Mouse (Mus musculus) duodenum, adult 2 months (tissue): Measurements from ENCODE around the gene Nupl2. TPM values are rescaled to one million over a fixed set of nuclear protein-coding genes. Genes with fewer than 3 reads are reported as not detected.

ENCODE experiments used
- polyA plus RNA-seq: library from polyadenylated mRNA; depleted of rRNA; stranded (reverse); fragments of >200 nt; gene quantifications from 2 replicates; pipeline ENCODE4 v1.2.3, GENCODE M21; 2012; ENCODE audit warnings: low replicate concordance; rRNA removed

Gene Nupl2
- 2.7 and 4.4 TPM in 2 replicates for polyA plus RNA-seq

DNA sequence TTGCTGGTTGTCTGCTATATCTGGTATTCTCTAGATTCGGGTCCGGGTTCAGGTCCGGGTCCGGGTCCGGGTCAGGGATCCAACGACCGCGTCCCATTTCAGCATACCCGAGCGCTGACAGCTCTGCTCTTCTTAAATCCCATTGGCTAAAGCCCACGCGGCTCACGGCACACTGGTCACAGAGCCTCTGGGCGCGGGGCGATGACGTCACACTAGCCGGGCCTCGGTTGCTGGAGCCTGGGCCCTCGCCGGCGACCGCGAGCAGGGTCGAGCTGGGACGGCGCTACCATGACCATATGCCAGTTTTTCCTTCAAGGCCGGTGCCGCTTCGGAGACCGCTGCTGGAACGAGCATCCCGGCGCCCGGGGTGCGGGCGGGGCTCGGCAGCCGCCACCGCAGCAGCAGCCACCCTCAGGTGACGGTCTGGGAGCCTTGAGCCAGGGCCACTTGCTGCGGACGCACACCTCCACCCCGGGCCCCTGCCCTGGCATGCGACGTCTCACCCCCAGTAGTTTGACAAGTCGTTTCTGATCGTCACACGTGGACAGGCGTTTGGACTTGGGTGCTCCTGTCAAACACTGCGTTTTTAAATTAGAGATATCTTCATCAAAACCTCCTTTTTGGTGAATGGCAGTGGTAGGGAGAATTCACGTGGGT, at the start of gene Nupl2:
Gene Nupl2 (plus strand): TSS at position 175 of the 657 bp plus-strand sequence.

Other genes with a start within 250 kb of the Nupl2 start
- 0.75 and 1.2 TPM in 2 replicates for gene Fam126a, start 134.3 kb upstream of the Nupl2 start, polyA plus RNA-seq
- gene Klhl7, start 64.4 kb upstream of the Nupl2 start, polyA plus RNA-seq: 0.11 and 0.20 TPM in 2 replicates
- gene Kcnh2, start 186.6 kb downstream of the Nupl2 start, polyA plus RNA-seq: 28.0 and 30.1 TPM in 2 replicates
- gene Nos3, start 199.8 kb downstream of the Nupl2 start, polyA plus RNA-seq: 4.7 and 4.9 TPM in 2 replicates
- gene Atg9b, start 227.2 kb downstream of the Nupl2 start, polyA plus RNA-seq: 0.71 and 1.4 TPM in 2 replicates
- gene Abcb8, start 228.7 kb downstream of the Nupl2 start, polyA plus RNA-seq: 85.8 and 114 TPM in 2 replicates
- 1.3 and 1.6 TPM in 2 replicates for gene Asic3, start 248.4 kb downstream of the Nupl2 start, polyA plus RNA-seq